Mouse (Mus musculus) liver, embryonic 13.5 days (tissue): ENCODE measurements around the gene Zfp800. TPM values are rescaled to one million over a fixed set of nuclear protein-coding genes. Genes with fewer than 3 reads are reported as not detected.

Source experiments
- ATAC-seq: fragments of 200-750 bp; cut with Nextera tagmentation; 2 replicates; pipeline ENCODE4 v1.8.0; 2017; ENCODE audit warnings: low read depth, mild to moderate bottlenecking, moderate number of reproducible peaks, moderate library complexity
- DNase-seq: peaks from one replicate; pipeline ENCODE4 v3.0.0; 2022
- H3K27ac ChIP-seq: fragments of 300-500 bp; sonication (generic); 2 replicates; pipeline ENCODE4 v1.5.1; 2015; ENCODE audit warnings: moderate library complexity, mild to moderate bottlenecking, inconsistent platforms
- H3K27me3 ChIP-seq: fragments of 300-500 bp; sonication (generic); 2 replicates; pipeline ENCODE4 v1.6.1; 2015; ENCODE audit warnings: mild to moderate bottlenecking, inconsistent platforms
- H3K36me3 ChIP-seq: fragments of 300-500 bp; sonication (generic); 2 replicates; pipeline ENCODE4 v1.6.1; 2015; ENCODE audit warnings: mild to moderate bottlenecking, inconsistent platforms
- H3K4me1 ChIP-seq: fragments of 300-500 bp; sonication (generic); replicated peaks from 2 replicates; pipeline ENCODE4 v1.6.1; 2015; ENCODE audit warnings: inconsistent platforms
- H3K4me2 ChIP-seq: fragments of 300-500 bp; sonication (generic); 2 replicates; pipeline ENCODE4 v1.6.1; 2015; ENCODE audit warnings: inconsistent platforms, mild to moderate bottlenecking, moderate library complexity
- H3K4me3 ChIP-seq: fragments of 300-500 bp; sonication (generic); replicated peaks from 2 replicates; pipeline ENCODE4 v1.5.1; 2015; ENCODE audit warnings: mild to moderate bottlenecking, inconsistent platforms
- H3K9ac ChIP-seq: fragments of 300-500 bp; sonication (generic); 2 replicates; pipeline ENCODE4 v1.6.1; 2015; ENCODE audit warnings: mild to moderate bottlenecking, inconsistent platforms
- H3K9me3 ChIP-seq: fragments of 300-500 bp; sonication (generic); replicated peaks from 2 replicates; pipeline ENCODE4 v1.6.1; 2016; ENCODE audit warnings: inconsistent platforms
- WGBS: fragments of 180-500 bp; shearing (Covaris S2); methylation state at CpG from one replicate; pipeline ENCODE4 v1.1.7; 2015; ENCODE audit not compliant: insufficient replicate concordance; 5-methylcytosine and 5-hydroxymethylcytosine counted together
- polyA plus RNA-seq: library from polyadenylated mRNA; unstranded; fragments of >200 nt; fragmentation: Nextera tagmentation; extraction: Ambion mirVana; gene quantifications from 2 replicates; pipeline ENCODE4 v1.2.1, GENCODE M21; 2015

Zfp800 gene
- polyA plus RNA-seq, 1 experiment from 2014 or later: 33.3 TPM

- DNase-seq (no peak), ATAC-seq (no peak)
- H3K9ac ChIP-seq: no peak overlapping the region
- H3K9me3 ChIP-seq: no peaks in the 10 kb centered on the region
- WGBS: 58% methylated on average over 5 of the region's 5 CpGs
- H3K27me3 ChIP-seq: no peaks in the 10 kb centered on the region
- H3K36me3 ChIP-seq: no peaks in the 10 kb centered on the region
- no peak overlapping the region for H3K27ac ChIP-seq
- no peak overlapping the region for H3K4me3 ChIP-seq
- no peak overlapping the region for H3K4me2 ChIP-seq
- no peaks in the 10 kb centered on the region for H3K4me1 ChIP-seq
Observed at GRCm38 (mm10) chr6:28333696-28334095, 64.1 kb downstream of the Zfp800 start.

GRCm38 (mm10) chr6:28332546-28332945 lies 65.3 kb downstream of the Zfp800 start:
- ATAC-seq: no peak
- Histone ChIP-seq H3K36me3 (no peaks in the 10 kb centered on the region), H3K4me1 (no peaks in the 10 kb centered on the region), H3K4me2 (no peak overlapping the region), H3K9ac (no peak overlapping the region), H3K27me3 (no peaks in the 10 kb centered on the region), H3K4me3 (no peak overlapping the region), H3K27ac (no peak overlapping the region), H3K9me3 (no peaks in the 10 kb centered on the region)
- DNase-seq: no peak
- WGBS: 67% methylated on average over 3 of the region's 3 CpGs

DNA sequence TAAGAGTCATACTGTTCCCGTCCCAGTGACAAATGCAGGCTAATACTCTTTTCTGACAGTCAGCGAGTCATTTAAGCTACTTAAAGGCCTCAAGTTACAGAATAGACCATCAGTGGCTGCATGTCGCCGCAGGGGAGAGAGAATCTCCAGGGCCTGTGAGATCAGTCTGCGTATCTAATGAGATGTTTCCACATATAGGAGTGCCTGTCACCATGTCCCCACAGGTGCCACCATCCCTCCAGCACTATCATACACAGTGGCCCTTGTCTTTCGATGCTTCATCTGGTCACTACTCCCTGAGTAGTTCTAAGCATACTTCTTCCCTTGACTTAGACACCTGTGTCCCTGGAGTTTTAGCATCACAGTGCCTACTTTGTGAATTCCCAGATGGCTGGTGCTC lies 68.0 kb downstream of the Zfp800 start:
- no peak for ATAC-seq
- WGBS: 52% methylated on average over 6 of the region's 6 CpGs

GRCm38 (mm10) chr6:28329002-28329596 lies 68.7 kb downstream of the Zfp800 start:
- Histone ChIP-seq H3K36me3 (no peaks in the 10 kb centered on the region), H3K4me3 (no peak overlapping the region), H3K4me2 (no peak overlapping the region), H3K27me3 (no peaks in the 10 kb centered on the region), H3K9ac (no peak overlapping the region), H3K9me3 (no peaks in the 10 kb centered on the region), H3K27ac (no peak overlapping the region), H3K4me1 (no peaks in the 10 kb centered on the region)
- DNase-seq (no peak), ATAC-seq (no peak)
- WGBS: 62% methylated on average over 10 of the region's 10 CpGs

More for the DNA sequence above, 68.0 kb downstream of the Zfp800 start:
- Histone ChIP-seq H3K9me3 (no peaks in the 10 kb centered on the region), H3K4me2 (no peak overlapping the region), H3K36me3 (no peaks in the 10 kb centered on the region), H3K27me3 (no peaks in the 10 kb centered on the region), H3K4me1 (no peaks in the 10 kb centered on the region), H3K27ac (no peak overlapping the region), H3K9ac (no peak overlapping the region), H3K4me3 (no peak overlapping the region)
- no peak for DNase-seq

GRCm38 (mm10) chr6:28326720-28327119 lies 71.1 kb downstream of the Zfp800 start:
- H3K9me3 ChIP-seq: no peaks in the 10 kb centered on the region
- no peaks in the 10 kb centered on the region for H3K36me3 ChIP-seq
- ATAC-seq (no peak), DNase-seq (no peak)
- no peak overlapping the region for H3K4me3 ChIP-seq
- H3K27me3 ChIP-seq: no peaks in the 10 kb centered on the region
- no peak overlapping the region for H3K27ac ChIP-seq
- WGBS: 42% methylated on average over 3 of the region's 3 CpGs
- H3K4me2 ChIP-seq: no peak overlapping the region
- no peak overlapping the region for H3K9ac ChIP-seq
- no peaks in the 10 kb centered on the region for H3K4me1 ChIP-seq

- Histone ChIP-seq H3K36me3 (no peaks in the 10 kb centered on the region), H3K27me3 (no peaks in the 10 kb centered on the region), H3K4me3 (no peak overlapping the region), H3K9ac (no peak overlapping the region), H3K9me3 (no peaks in the 10 kb centered on the region), H3K4me1 (no peaks in the 10 kb centered on the region), H3K4me2 (no peak overlapping the region), H3K27ac (no peak overlapping the region)
- ATAC-seq (no peak), DNase-seq (no peak)
- WGBS: 44% methylated on average over 7 of the region's 7 CpGs
Observed at GRCm38 (mm10) chr6:28322399-28322798, 75.4 kb downstream of the Zfp800 start.

DNA sequence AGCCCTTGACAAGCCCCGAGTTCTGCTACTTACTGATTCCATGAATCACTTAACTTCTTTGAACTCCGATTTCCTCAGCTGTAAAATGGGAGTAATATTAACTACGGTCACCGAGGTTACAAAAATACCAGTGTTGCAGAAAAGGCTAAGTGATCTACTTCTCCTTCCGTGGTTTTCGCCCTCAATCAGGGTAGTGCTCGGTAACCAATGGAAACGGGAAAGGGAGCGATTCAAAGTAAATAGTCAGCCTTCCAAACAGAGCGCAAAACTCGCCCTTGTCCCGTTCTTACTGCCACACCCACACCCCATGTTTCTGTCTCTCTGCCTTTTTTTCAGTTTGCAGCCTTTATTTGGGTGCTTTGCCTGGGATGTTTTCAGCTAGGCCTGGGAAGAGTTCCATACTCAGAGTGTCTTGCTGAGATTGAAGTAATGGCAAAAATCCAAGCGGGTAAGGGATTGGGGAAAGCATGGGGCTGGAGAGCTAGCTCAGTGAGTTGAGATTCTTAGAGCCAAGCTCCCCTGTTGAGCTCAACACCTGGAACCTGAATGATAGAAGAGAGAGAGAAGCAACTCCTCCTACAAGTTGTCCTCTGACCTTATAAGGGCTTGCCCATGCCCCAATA lies 78.0 kb downstream of the Zfp800 start:
- no peak for ATAC-seq
- no peaks in the 10 kb centered on the region for H3K9me3 ChIP-seq
- 45% methylated on average over 13 of the region's 13 CpGs for WGBS

DNA sequence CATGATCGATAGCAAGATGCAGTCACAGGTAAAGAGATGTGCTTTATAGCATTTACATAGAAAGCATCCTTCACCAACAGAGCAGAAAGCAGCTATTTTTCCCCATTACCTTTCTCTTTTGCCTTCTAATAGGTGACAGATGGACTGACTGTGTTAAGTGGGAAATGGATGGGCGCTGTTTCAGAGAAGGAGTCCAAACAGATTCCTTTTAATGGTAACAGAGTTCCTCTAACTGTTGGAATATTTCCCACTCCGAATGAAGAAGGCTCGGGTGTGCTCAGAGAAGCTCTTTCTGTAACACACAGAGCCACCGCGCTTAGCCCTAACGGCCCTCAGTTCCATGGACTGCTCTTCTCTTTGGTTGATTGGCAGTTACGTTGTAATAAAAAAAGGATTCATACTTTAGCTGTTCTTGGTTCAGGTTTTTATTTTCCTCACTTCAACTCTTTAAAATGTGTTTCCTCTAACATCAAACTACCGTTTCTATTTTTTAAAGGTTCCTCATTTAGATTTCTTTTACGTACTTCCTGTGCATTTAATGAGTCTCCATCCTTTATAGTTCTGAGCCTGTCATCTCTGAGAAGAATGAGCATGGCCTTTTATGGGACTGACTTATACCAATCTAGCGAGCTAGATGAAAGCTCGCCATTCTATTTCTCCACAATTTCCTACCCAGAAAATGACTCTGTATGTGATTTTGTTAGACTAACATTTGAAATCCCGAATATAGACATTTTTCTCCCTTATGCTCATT lies 78.8 kb downstream of the Zfp800 start:
- 65% methylated on average over 13 of the region's 13 CpGs for WGBS
- no peak for DNase-seq

More for the DNA sequence above, 78.0 kb downstream of the Zfp800 start:
- Histone ChIP-seq H3K27ac (no peak overlapping the region), H3K36me3 (no peaks in the 10 kb centered on the region), H3K27me3 (no peaks in the 10 kb centered on the region), H3K9ac (no peak overlapping the region), H3K4me1 (no peaks in the 10 kb centered on the region), H3K4me2 (no peak overlapping the region), H3K4me3 (no peak overlapping the region)
- no peak for DNase-seq

GRCm38 (mm10) chr6:28315208-28315607 lies 82.6 kb downstream of the Zfp800 start:
- no peak for DNase-seq
- no peaks in the 10 kb centered on the region for H3K36me3 ChIP-seq
- no peaks in the 10 kb centered on the region for H3K9me3 ChIP-seq
- ATAC-seq: no peak
- no peak overlapping the region for H3K4me2 ChIP-seq
- no peaks in the 10 kb centered on the region for H3K27me3 ChIP-seq
- H3K9ac ChIP-seq: no peak overlapping the region
- no peak overlapping the region for H3K27ac ChIP-seq
- WGBS: 65% methylated on average over 3 of the region's 3 CpGs
- H3K4me3 ChIP-seq: no peak overlapping the region
- no peaks in the 10 kb centered on the region for H3K4me1 ChIP-seq

More for the DNA sequence above, 78.8 kb downstream of the Zfp800 start:
- Histone ChIP-seq H3K9ac (no peak overlapping the region), H3K9me3 (no peaks in the 10 kb centered on the region), H3K27ac (no peak overlapping the region), H3K36me3 (no peaks in the 10 kb centered on the region), H3K27me3 (no peaks in the 10 kb centered on the region), H3K4me1 (no peaks in the 10 kb centered on the region), H3K4me3 (no peak overlapping the region), H3K4me2 (no peak overlapping the region)
- ATAC-seq: no peak

DNA sequence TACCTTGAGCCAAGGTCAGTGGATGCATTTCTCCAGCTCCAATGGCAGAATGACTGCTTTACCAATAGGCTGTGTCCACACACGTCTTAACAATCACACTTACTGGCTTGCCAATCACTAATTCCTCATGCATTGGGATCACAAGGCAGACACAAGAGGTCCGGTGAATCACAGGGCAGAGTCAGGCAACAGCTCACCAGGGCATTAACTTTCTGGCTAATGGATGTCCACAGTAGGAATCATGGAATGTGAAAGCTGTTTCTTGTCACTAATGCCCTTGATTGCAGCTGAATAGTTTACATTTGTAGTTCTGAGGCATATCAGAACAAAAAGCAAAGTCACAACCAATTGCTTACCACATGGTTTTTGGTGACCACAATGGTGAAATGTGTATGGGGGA lies 85.7 kb downstream of the Zfp800 start:
- Histone ChIP-seq H3K4me2 (no peak overlapping the region), H3K9me3 (no peaks in the 10 kb centered on the region), H3K9ac (no peak overlapping the region), H3K27ac (no peak overlapping the region), H3K4me3 (no peak overlapping the region), H3K4me1 (no peaks in the 10 kb centered on the region), H3K36me3 (no peaks in the 10 kb centered on the region), H3K27me3 (no peaks in the 10 kb centered on the region)
- DNase-seq (no peak), ATAC-seq (no peak)
- 63% methylated on average over 2 of the region's 2 CpGs for WGBS

DNA sequence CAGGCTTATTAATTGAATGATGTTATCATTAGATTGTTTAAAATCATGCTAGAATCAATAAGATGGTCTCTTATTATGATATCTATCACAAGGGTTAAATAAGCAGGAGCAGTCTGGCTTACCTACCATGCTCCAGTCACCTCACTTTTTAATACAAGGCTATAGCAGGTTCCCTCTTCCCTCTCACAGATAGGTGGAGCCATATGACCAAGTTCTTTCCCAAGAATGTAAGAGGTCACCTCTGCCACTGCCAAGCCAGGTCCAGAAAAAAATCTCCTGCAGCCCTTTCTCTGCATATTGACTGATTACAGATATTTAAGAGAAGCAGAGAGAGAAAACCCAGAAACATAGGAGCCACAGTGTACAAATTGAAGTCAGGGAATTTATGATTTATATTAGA lies 88.1 kb downstream of the Zfp800 start:
- no peak overlapping the region for H3K4me3 ChIP-seq
- no peaks in the 10 kb centered on the region for H3K9me3 ChIP-seq
- H3K27me3 ChIP-seq: no peaks in the 10 kb centered on the region
- no peak overlapping the region for H3K27ac ChIP-seq
- no peaks in the 10 kb centered on the region for H3K4me1 ChIP-seq
- no peak overlapping the region for H3K4me2 ChIP-seq
- DNase-seq (no peak), ATAC-seq (no peak)
- H3K9ac ChIP-seq: no peak overlapping the region
- no peaks in the 10 kb centered on the region for H3K36me3 ChIP-seq

DNA sequence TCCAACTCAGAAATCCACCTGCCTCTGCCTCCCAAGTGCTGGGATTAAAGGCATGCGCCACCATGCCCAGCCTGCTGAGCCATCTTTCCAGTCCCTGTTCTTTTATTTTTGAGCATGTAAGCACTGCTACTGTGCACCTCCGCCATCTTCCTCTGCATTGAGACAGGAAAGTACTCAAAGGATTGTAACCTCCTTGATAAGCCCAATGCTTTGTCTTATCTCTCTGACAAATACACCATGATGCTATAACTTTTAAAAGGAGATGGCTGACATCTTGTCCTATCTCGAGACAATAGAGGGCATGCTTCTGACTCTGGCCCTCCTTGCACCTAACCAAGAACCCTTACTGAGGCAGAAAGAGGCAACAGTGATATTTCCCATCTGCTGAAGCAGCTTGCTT lies 88.9 kb downstream of the Zfp800 start:
- no peaks in the 10 kb centered on the region for H3K36me3 ChIP-seq
- no peak for ATAC-seq
- H3K4me2 ChIP-seq: no peak overlapping the region
- H3K27ac ChIP-seq: no peak overlapping the region
- H3K9ac ChIP-seq: no peak overlapping the region
- H3K4me3 ChIP-seq: no peak overlapping the region
- H3K27me3 ChIP-seq: no peaks in the 10 kb centered on the region
- no peaks in the 10 kb centered on the region for H3K4me1 ChIP-seq
- 56% methylated on average over 3 of the region's 3 CpGs for WGBS
- DNase-seq: no peak
- no peaks in the 10 kb centered on the region for H3K9me3 ChIP-seq
